Mouse (Mus musculus) lung, postnatal 4 days (tissue): Measurements from ENCODE around the gene Smco3.
A peak's percentile ranks its signal among the peaks of the same experiment; 100 is the strongest.

Experiments used
- DNase-seq, 2 experiments: peaks; one replicate each; pipeline ENCODE4 v3.0.0; 2021

Smco3 gene

GRCm38 (mm10) chr6:136845706-136846480 is 10.6 kb upstream of the Smco3 start:
- DNase-seq, result no peak

DNA sequence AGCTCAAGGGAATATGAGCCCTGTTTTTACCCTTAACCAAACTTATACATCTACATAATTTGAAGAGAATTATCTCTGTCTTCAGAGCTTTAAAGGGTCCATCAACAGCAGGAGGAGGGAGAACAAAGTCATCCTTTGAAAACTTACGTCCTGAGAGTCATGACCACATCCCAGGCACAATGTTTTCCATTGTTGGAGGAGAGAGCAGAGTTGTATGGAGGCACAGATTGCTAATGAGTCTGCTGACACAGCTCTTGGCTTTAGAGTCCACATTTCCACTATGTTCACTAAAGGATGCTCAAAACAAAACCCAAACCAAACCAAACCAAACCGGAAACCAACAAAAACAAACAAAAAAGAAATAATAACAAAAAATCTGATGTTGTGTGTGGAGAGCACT is 9.7 kb upstream of the Smco3 start:
- no peak for DNase-seq

DNA sequence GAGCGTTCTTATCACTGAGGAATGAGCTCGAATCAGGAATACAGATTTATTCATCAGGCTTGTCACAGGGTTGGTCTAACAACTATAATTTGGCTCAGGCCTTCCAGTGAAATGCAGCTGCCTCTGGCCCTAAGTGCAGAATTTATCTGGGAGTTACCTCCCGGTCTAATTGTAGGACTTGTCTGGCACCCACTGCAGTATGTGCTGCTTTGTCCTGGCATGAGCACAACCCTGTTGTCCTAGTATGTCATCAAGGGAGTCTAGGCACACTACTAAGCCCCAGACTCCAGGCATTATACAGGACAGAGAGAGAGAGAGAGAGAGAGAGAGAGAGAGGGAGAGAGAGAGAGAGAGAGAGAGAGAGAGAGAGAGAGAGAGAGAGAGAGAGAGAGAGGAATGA is 2.1 kb upstream of the Smco3 start:
- no peak for DNase-seq

- no peak for DNase-seq
Observed at GRCm38 (mm10) chr6:136831712-136832111, 3.5 kb downstream of the Smco3 start.

- no peak for DNase-seq
Observed at GRCm38 (mm10) chr6:136828681-136829080, 6.6 kb downstream of the Smco3 start.

- DNase-seq, result peak; percentile 96 to 97
Observed at GRCm38 (mm10) chr6:136827881-136828561, 7.2 kb downstream of the Smco3 start, which contains the start of gene Wbp11. Wbp11 (minus strand) TSS chr6:136828233.

DNA sequence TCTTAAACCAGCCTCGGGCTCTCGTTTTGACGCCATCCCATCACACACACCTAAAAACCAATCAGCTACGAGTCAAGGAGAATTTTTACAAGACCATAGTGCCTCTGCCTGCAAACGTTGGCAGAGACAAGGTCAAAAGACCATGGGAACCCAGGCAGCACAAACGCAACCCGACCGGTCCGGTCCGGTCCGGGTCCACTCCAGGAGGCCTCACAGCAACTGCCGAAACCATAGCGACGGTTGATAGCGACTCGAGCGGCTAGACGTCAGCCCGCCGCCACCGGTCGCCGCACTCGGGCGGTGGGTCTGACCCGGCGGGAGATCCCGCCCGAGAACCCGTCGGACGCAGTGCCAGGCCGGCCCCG is 7.8 kb downstream of the Smco3 start, which contains the start of gene BC049715:
Gene BC049715, plus strand, starts transcription at position 111 of the 365 bp plus-strand sequence.
- DNase-seq, result no peak

GRCm38 (mm10) chr6:136827116-136827515 is 8.1 kb downstream of the Smco3 start:
- DNase-seq, result no peak

DNA sequence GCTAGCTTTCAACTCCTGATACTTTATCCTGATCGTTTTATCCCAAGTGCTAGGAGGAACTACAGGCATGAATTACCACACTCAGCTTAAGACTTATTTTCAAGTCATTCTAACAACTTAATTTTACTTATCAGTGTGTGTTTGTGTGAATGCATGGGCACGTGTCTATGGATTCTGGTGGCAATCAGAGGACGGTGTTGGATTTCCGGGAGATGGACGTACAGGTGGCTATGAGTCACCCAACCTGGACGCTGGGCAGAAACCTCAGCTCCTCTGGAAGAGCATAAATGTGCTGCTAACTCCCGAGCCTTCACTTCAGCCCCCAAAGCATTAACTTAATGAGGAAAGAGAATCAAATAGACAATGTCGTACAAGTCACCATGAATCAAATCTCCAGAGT is 10.3 kb downstream of the Smco3 start:
- no peak for DNase-seq

DNA sequence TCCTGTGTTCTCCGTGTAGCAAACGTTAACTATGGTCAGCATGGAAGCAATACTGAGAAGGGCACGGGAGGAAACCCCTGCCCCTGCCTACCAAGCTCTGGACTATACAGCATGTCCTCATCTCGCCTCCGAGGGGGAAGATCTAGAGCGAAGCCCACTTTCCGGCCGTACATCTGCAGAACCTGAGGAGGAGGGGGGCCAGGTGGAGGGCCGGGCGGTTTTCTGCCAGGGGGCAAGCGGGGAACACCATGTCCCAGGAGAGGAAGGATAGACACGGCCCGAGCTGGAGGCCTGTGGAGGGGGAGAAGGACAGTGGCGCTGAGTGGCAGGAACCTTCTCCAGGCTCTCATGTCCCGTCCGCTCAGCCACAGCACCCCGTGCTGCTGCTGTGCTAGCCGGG is 14.2 kb downstream of the Smco3 start:
- DNase-seq, result no peak

DNA sequence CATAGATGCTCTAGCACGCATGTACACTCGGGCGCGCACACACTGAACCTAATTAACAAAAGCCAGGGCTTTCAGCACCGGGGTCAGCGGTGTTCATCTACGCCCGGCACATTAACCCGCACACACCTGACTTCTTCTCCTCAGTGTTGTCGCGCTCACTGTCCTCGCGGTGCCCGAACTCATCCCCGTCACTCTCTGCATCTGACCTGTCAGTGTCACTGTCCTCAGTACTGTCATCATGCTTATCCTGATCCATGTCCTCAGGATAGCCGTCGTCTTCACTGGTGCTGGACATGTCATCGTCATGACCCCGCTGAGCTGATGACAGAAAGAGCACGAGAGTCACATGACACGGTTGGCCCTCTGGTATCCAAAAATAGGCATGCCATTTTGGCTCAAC is 14.9 kb downstream of the Smco3 start:
- DNase-seq, result no peak

DNA sequence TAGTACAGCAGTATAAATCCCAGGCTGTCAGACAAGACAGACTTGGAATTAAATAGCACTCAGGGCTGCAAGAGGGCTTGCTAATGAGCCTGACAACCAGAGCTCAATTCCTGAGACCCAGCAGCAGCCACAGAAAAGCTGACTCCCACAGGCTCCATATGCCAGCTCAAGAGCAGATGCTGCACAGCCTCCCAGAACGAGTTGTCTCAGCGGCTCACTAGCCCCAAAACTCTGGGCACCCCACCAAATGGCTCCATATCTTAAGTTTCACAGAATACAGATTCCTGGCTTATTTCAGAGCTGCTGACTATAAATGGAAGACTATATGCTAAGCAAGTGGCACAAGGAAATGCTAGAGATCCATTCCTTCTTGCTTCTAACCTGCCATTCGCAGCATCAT is 17.7 kb downstream of the Smco3 start:
- DNase-seq, result no peak

GRCm38 (mm10) chr6:136816826-136817225 is 18.4 kb downstream of the Smco3 start:
- no peak for DNase-seq

- no peak for DNase-seq
Observed at GRCm38 (mm10) chr6:136815381-136815780, 19.9 kb downstream of the Smco3 start.

GRCm38 (mm10) chr6:136813117-136813516 is 22.1 kb downstream of the Smco3 start:
- peak; percentile 44 to 53 for DNase-seq

DNA sequence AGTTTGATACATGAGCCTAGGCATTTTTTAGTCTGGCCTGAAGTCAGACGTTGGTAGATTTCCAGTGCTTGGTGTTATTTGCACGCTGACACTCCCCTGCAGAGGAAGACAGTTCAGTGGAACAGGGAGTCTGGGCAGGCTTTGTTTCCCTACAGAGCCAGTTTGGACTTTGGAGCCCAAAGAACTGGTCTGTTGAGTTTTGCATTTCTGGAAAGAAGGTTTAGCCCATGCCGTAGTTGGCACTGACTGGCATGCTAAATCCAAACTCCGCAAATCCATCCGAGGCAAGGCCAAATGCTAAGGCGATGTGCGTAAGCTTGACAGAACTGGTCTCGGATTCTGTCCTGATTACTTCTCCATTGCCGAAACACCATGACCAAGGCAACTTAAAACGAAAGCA is 24.1 kb downstream of the Smco3 start:
- no peak for DNase-seq

DNA sequence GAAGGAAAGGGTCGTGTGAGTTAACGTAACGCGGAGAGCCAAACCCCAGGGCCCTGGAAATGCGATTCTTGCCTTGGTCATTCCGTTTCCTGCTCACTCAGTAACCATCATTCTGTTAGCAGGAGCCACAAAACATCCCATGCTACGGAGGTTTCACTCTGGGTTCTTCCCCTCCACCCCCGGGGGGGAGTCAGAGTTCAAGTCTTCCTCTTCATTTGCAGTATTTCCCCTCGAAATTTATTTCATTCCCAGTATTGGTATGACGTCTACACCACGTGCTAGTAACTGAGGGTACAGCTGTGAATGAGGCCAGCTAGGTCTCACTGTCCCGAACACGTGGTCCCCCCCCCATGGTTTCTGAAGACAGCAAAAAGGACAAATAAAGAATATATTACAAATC is 25.6 kb downstream of the Smco3 start:
- no peak for DNase-seq

DNA sequence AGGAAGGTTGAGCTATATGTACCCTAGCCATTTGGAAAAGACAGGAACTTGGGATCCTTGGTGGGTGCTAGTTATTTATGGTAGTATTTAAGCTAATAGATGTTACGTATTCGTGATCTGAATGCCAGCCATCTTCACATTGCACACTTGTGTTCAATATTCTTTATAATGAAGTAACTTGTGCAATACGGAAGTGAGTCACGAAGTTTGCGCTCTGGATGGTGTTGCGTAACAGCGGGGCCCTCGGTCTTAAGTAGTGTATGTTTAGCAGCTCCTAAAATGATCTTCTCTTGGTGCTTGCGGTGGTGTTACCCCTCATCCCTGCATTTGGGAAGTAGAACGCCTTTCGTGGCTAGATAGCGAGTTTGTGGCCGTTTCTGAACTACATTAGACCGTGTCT is 26.2 kb downstream of the Smco3 start:
- peak; percentile 76 to 80 for DNase-seq

GRCm38 (mm10) chr6:136808631-136809046 is 26.6 kb downstream of the Smco3 start:
- DNase-seq, result peak in 1 of 2 experiments; percentile 54

DNA sequence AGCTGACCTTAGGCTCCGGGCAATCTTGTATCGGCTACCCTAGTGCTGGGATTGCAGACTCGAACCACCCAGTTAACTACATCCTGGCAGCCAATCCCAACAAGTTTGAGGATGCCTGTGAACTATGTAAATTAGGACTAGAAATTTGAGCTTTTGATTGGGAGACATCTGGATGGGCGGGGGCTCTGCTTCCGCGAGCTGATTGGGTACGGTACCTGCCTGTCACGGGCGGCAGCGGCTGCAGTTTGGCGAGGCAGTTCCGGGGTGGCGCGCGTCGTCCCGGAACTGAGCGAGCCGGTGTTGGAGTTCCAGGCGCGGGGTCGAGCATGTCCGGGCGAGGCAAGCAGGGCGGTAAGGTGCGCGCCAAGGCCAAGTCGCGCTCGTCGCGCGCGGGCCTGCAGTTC is 27.2 kb downstream of the Smco3 start, which contains the start of gene H2afj:
Gene H2afj, plus strand, starts transcription at position 231 of the 404 bp plus-strand sequence.
- DNase-seq, result peak; percentile 99

DNA sequence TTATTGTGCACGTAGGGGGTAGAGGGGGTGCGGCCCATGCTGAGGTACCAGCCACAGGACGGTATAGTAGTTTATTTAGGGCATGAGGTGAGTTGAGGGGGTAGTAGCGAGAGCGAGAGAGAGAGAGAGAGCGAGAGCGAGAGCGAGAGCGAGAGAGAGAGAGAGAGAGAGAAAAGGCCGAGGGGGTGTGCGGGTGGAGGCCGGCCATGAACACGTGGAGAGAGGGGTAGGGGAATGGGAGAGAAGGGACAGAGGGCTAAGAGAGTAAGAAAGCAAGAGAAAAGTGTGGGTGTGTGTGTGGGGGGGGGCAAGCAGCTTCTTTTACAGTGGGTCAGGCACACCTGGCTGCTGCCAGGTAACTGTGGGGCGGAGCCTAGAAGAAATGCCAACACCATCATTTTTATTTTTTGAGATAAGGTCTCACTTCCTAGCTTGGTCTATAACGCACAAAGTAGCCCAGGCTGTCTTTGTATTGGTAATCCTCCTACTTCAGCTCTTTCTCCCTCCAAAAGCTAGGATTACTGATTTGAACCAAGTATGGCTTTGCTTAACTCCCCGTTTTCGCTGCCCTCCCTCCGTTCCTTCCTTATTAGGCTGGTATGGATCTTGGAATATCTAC is 27.7 kb downstream of the Smco3 start:
- no peak for DNase-seq

GRCm38 (mm10) chr6:136806819-136807218 is 28.4 kb downstream of the Smco3 start:
- peak; percentile 60 to 66 for DNase-seq

- no peak for DNase-seq
Observed at GRCm38 (mm10) chr6:136805409-136805775, 29.9 kb downstream of the Smco3 start.
